Mouse (Mus musculus) myocyte (in vitro differentiated cells): Measurements from ENCODE around the gene Gm36079.
"Not testable (repeated sequence)": the region's sequence is repeated elsewhere in the genome, so short reads cannot be mapped to it uniquely, and the experiment has no call there.

Experiments used
- CEBPB ChIP-seq: IDR thresholded peaks from 2 replicates; pipeline ENCODE4 v1.6.1; 2011; ENCODE audit warnings: mild to moderate bottlenecking, moderate library complexity; ENCODE audit not compliant: poor library complexity, insufficient read depth, severe bottlenecking
- E2F4 ChIP-seq: IDR thresholded peaks from one replicate; pipeline ENCODE4 v1.6.1; 2011; ENCODE audit warnings: mild to moderate bottlenecking, control low read depth, moderate library complexity; ENCODE audit not compliant: insufficient read depth
- MAX ChIP-seq: IDR thresholded peaks from one replicate; pipeline ENCODE4 v1.6.1; 2011; ENCODE audit warnings: low read depth, mild to moderate bottlenecking, control low read depth
- POLR2A ChIP-seq: IDR thresholded peaks from one replicate; pipeline ENCODE4 v1.6.1; 2011; ENCODE audit warnings: low read depth, mild to moderate bottlenecking, control low read depth, moderate library complexity; ENCODE audit not compliant: insufficient read length
- POLR2AphosphoS2 ChIP-seq: IDR thresholded peaks from one replicate; pipeline ENCODE4 v1.6.1; 2011; ENCODE audit warnings: low read depth, control low read depth; ENCODE audit not compliant: insufficient read length
- REST ChIP-seq: IDR thresholded peaks from one replicate; pipeline ENCODE4 v1.6.1; 2011; ENCODE audit warnings: mild to moderate bottlenecking, control low read depth, moderate library complexity; ENCODE audit not compliant: insufficient read depth, insufficient read length
- TCF12 ChIP-seq: IDR thresholded peaks from one replicate; pipeline ENCODE4 v1.6.1; 2011; ENCODE audit warnings: mild to moderate bottlenecking, control low read depth; ENCODE audit not compliant: poor library complexity, insufficient read depth, severe bottlenecking
- TCF3 ChIP-seq: IDR thresholded peaks from one replicate; pipeline ENCODE4 v1.6.1; 2011; ENCODE audit warnings: low read depth, control low read depth; ENCODE audit not compliant: insufficient read length
- USF1 ChIP-seq: IDR thresholded peaks from one replicate; pipeline ENCODE4 v1.6.1; 2011; ENCODE audit warnings: low read depth, mild to moderate bottlenecking, control low read depth, moderate library complexity

- TF ChIP-seq POLR2A, TCF12, POLR2AphosphoS2, CEBPB, MAX, TCF3, USF1, E2F4, REST: not testable (repeated sequence)
Measured at GRCm38 (mm10) chr13:120021477-120021876, 5.3 kb downstream of the Gm36079 start.
